Mouse (Mus musculus) C3H10T1/2 (cell line): ENCODE measurements around the gene Defb10. TPM values are rescaled to one million over a fixed set of nuclear protein-coding genes. Genes with fewer than 3 reads are reported as not detected.

Experiments used
- polyA plus RNA-seq, 2 experiments: library from polyadenylated mRNA; unstranded; fragments of >200 nt; fragmentation: generic; extraction: Trizol; gene quantifications; one replicate each; pipeline ENCODE4 v1.2.1; 2012; ENCODE audit warnings: missing spikeins in 2 of 2

The Defb10 gene
- polyA plus RNA-seq: not detected

DNA sequence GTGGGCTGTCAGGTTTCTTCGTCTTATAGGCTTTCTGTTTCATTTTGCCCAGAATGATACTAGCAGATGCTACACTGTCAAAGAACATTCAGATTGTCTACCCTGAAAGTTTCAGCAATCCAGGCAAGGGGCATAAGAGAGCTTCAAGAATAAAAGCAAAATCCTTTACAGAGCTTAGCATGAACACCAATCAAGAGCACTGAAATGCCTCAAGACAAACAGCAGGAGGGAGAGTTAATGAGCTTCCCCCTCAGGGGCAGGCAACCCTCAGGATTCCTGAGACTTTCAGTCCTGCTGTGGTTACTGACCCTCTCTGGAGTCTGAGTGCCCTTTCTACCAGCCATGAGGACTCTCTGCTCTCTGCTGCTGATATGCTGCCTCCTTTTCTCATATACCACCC lies at the start of gene Defb10:
Defb10 (plus strand) TSS at position 316 of the 400 bp plus-strand sequence.

DNA sequence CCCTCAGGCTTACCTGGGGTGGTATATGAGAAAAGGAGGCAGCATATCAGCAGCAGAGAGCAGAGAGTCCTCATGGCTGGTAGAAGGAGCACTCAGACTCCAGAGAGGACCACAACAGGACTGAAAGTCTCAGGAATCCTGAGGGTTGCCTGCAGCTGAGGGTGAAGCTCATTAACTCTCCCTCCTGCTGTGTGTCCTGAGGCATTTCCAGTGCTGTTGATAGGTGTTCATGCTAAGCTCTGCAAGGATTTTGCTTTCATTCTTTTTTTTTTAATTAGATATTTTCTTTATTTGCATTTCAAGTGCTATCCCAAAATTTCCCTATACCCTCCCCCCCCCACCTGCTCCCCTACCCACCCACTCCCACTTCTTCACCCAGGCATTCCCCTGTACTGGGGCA lies 26.6 kb downstream of the Defb10 start, which contains the start of gene Defb9:
Defb9 (minus strand) TSS at position 101 of the 400 bp plus-strand sequence.

DNA sequence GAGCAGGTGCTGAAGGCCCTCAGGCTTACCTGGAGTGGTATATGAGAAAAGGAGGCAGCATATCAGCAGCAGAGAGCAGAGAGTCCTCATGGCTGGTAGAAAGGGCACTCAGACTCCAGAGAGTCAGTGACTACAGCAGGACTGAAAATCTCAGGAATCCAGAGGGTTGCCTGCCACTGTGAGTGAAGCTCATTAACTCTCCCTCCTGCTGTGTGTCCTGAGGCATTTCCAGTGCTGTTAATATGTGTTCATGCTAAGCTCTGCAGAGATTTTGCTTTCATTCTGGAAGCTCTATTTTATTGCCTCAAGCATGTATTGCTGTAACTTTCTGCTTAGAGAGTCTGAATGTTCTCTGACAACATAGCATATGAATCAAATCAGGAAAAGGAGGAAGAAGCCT lies 47.6 kb downstream of the Defb10 start, which contains the start of gene Defb11:
Defb11 (minus strand) TSS at position 123 of the 400 bp plus-strand sequence.

Other genes with a start within 250 kb of the Defb10 start
- not detected for gene Defa26, start 240.7 kb upstream of the Defb10 start, polyA plus RNA-seq
- gene Defa17, start 203.1 kb upstream of the Defb10 start, polyA plus RNA-seq: not detected
- gene Defa34, start 193.1 kb upstream of the Defb10 start, polyA plus RNA-seq: not detected
- gene AY761184, start 155.3 kb upstream of the Defb10 start, polyA plus RNA-seq: not detected
- gene Defa24, start 124.4 kb upstream of the Defb10 start, polyA plus RNA-seq: not detected
- not detected for gene Defb50, start 35.4 kb upstream of the Defb10 start, polyA plus RNA-seq
- gene Defb2, start 19.0 kb upstream of the Defb10 start, polyA plus RNA-seq: not detected
- not detected for gene Defb9, start 26.5 kb downstream of the Defb10 start, polyA plus RNA-seq
- not detected for gene Defb11, start 47.5 kb downstream of the Defb10 start, polyA plus RNA-seq
- gene Defb15, start 73.8 kb downstream of the Defb10 start, polyA plus RNA-seq: not detected
- not detected for gene Defb35, start 79.5 kb downstream of the Defb10 start, polyA plus RNA-seq
- gene Defb13, start 87.9 kb downstream of the Defb10 start, polyA plus RNA-seq: not detected
- gene Fam90a1a, start 99.8 kb downstream of the Defb10 start, polyA plus RNA-seq: not detected
- gene Ccdc70, start 110.9 kb downstream of the Defb10 start, polyA plus RNA-seq: not detected
- gene Atp7b, start 201.4 kb downstream of the Defb10 start, polyA plus RNA-seq: under 1 TPM in 1 of 2 experiments, not detected in 1; 0.05 TPM
- gene Alg11, start 201.8 kb downstream of the Defb10 start, polyA plus RNA-seq: 1 to 10 TPM in 1 of 2 experiments, under 1 TPM in 1; 0.19 to 3.1 TPM